Mouse (Mus musculus): ENCODE data around the gene Myo5c.
"Not testable (repeated sequence)": the region's sequence is repeated elsewhere in the genome, so short reads cannot be mapped to it uniquely, and the experiment has no call there.

The Myo5c gene

DNA sequence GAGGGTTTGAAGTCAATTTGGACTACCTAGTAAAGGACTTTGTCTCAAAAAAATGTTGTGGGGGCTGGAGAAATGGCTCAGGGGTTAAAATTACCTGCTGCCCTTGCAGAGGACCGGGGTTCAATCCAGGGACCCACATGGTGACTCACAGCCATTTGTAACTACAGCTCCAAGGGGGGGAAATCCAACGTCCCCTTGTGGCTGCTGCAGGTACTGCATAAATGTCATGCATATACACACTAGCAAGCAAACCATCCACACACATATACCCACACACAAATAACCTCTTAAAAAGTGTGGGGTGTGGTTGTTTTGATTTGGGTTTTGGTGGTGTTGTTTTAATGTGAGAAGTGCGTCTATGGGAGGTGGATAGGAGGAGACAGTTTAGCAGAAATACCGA lies 12.7 kb downstream of the Myo5c start:
- DNase-seq (ENCODE audit: low spot score) = no peak

DNA sequence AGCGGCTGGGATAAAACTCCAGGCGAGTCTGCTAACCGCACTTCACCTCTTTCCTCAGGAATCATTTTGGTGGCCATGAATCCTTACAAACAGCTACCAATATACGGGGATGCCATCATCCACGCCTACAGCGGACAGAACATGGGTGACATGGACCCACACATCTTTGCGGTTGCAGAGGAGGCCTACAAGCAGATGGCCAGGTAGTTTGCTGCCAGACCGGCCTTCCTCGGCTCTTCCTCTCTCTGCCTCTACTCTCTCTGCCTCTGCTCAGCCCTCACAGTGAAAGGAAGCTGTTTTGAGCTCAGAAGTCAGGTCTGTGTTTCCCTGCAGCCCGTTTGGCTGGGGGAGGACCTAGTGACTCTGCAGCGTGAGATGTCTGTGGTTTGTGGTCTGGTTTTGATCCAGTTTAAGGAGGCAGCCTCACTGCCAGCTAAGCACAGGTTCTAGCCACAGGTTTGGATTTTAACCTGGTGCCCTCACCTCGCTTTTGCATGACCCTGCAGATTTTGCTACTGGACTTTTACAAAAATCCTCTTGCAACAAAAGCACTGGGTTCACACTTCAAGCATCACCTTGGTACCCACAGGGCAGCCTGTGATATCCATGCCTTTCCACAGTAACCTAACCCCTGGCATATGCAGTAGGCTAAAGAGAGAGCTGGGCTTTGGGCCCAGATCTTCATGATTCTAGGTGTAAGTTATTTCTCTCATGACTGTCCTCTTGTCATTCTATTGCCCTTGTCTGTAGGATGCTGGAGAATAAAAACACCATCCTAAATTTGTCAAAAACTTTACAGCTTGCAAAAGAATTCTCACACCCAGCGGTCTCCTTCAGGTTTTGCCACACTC lies 14.5 kb downstream of the Myo5c start:
- DNase-seq (ENCODE audit: low spot score) = no peak

DNA sequence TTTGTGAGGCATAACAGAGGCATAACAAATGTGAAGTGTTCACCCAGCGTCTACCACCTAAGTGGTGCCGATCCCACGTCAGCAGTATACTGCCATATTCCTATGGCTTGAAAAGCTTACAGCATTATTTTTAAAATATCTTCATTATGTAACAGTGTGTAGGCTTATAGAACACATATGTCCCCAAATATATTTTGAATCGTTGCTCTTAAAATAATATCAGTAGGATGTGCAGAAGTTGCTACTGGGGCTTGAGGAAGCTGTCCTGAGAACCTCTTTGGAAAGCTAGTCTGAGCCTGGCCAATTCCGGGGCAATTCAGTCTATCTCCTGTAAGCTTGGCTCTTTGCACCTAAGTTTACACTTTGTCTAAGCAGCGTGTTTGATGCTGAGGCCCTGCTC lies 16.1 kb downstream of the Myo5c start:
- DNase-seq (ENCODE audit: low spot score) = no peak

DNA sequence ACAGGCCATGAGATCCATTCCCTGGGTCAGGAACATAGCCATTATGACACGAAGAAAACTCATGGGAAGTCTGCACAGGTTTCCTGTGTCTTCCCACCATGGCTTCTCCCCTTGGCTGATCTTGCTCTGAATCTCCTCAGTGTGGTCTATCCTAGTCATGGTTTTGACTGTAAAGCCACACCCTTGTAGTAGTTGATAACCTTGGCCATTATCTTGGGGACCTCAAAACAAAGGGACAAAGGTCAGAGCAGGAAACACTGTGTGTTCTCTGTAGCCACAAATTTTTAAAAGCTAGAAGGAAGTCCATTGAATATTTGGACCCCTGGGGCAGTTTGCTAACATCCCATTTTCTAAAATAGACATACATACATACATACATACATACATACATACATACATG lies 16.5 kb downstream of the Myo5c start:
- DNase-seq (ENCODE audit: low spot score) = no peak

DNA sequence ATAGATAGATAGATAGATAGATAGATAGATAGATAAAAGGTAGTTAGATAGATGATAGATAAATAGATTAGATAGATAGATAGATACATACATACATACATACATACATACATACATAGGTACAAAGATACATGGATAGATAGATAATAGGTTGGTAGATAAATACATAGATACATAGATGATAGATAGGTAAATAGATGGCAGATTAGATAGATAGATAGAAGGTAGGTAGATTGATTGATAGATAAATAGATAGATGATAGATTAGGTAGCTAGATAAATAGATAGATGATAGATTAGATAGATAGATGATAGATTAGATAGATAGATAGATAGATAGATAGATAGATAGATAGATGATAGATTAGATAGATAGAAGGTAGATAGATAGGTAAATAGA lies 17.1 kb downstream of the Myo5c start:
- no peak for DNase-seq (ENCODE audit: low spot score)

DNA sequence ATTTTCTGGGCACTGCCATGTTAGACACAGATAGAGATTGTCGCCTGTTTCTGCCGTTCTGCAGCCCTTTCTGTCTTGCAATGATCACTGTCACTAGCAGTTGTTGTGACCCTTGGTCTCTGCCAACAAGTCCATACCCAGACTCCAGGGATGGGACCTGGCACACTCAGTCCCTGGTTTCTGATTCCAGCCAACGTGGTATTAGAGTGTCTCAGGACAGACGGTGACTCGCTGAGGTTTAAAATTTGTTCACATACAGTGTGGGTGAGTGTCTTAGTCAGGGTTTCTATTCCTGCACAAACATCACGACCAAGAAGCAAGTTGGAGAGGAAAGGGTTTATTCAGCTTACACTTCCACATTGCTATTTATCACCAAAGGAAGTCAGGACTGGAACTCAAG lies 21.3 kb downstream of the Myo5c start:
- DNase-seq (ENCODE audit: low spot score) = not testable (repeated sequence)

DNA sequence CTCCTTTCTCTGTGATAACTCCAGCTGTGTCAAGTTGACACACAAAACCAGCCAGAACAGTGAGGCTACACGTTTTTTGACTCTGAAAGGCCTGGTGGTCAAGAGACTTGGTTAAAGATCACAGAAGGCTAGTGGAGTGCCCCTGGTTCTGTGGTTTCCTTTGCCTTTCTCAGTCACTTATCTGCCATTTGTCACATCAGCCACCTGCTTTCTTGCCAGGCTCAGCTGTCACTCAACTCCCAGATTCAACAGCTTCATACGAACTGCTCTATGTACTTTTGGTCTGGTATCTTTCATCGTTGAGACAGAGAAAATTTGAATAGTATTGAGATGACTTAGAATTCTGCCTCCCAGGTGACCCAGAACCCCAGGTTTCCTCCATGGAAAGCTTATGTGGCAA lies 21.9 kb downstream of the Myo5c start:
- DNase-seq (ENCODE audit: low spot score) = no peak

DNA sequence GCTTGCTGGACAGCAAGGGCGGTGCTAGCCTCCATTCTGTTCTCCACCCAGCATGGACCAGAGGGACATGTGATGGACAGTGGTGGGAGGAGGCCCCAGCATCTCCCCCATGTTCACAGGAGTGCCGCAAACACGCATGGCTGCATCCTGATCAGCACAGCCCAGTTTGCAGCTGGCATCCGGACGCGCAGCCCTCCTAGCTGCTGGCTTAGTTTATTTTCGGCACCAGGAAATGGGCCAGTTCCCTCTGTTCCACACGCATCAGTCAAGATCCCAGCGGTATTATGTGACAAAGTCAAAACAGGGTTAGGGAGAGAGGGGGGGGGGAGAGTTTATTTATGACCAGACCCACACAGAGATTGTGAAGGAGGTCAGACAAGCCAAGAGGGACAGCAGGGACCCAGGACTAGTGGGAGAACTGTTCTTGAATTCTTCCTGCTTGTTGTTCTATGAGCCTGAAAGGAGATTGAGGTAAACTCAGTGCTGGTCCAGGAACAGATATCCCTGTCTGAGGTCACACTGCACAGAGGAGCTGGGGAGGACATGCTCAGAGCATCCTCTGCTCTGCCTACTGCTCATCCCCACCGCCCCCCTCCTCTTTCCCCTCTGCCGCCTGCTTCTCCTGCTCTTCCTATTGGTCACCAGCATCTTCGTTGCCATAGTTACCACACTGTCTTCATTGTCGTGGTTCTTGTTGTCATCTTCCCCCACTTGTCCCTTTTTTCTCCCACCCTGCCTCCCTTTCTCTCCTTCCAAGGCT lies 22.6 kb downstream of the Myo5c start:
- DNase-seq (ENCODE audit: low spot score) = no peak

DNA sequence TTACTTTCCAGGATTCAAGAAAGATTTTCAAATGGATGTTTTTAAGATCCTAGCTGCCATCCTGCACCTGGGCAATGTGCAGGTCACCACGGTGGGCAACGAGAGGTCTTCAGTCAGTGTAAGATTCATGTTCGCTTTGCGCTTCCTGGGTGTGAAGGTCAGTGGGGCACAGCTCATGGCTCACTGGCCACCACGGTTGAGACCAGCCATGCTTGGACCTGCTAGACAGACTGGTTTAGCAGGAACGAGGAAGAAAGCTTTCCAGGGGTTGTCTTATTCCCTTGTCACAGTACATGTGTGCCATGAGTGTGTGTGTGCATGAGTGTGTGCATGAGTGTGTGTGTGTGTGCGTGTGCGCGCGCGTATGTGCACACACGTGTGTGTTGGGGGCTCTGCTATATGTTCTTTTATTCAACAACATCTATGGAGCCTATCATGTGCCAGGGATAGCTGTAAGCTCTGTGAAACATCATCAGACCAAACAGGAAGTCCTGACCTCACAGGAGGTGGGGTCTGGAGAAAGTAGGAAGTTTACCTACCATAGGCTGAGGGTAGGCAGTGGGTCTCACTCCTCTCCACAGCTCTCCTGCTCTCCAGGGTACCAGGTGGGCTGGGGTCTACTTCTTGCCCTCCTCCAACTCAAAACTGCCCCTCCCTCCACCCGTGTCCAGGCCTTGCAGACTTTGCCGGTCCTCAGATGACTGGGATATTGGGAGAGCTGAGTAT lies 24.2 kb downstream of the Myo5c start:
- DNase-seq (ENCODE audit: low spot score) = no peak

DNA sequence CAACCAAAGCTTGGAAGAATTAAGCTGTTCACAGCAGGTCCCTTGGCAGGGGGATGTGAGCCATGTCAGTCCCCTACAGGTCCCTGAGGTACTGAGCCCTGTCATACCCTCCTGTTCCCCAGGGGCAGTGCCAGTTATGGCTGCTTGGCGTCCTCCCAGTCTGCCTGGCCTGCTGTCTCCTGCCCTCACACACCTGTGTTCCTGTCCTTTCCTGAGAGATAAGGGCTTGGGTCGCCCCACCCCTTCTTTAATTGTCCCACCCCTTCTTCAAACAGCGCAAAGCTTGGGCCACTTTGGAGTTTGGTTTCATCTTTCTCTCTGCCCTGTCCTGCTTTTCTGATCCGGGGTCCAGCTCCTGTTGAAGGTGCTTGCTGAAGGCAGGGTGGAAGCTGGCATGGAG lies 27.0 kb downstream of the Myo5c start:
- DNase-seq (ENCODE audit: low spot score) = no peak

DNA sequence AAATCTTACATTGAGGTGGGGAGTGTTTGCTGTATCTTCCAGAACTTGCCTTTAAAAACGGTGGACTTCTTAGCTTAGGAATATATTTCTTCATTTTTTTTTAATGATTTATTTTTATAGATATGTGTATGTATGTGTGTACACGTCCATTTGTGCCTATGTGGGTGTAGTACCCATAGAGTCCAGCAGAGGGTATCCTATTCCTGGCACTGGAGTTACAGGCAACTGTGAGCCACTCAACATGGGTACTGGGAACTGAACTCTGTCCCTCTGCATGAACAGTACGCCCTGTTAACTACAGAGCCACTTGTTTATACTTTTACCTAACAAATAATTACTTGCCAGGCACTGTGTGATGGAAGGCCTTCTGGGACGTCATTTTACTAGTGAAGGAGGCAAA lies 27.8 kb downstream of the Myo5c start:
- no peak for DNase-seq (ENCODE audit: low spot score)

DNA sequence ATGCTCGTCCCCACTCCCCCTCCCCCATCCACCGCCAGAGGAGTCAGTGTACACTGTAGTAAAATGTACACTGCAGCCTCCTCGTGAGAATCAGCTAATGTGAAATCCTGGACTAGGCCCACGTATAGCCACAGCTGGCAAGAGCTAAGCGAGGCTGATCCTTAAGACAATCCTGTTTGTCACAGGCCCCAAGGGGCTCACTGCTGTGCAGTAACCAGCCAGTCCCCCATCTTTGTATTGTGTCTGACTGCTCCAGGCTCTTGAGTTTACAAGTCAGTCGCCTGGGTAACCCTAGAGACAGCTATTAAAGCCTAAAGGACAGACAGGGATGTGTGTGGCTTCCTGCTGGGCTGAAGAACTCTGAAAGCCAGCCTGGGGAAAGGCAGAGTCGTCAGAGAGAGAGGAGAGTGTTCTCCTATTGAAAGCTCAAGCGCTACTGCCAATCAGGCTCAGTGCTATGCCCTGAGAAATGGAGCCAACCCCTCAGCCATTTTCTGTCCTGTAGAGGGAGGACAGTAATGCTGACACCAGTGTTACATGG lies 29.6 kb downstream of the Myo5c start:
- no peak for DNase-seq (ENCODE audit: low spot score)

DNA sequence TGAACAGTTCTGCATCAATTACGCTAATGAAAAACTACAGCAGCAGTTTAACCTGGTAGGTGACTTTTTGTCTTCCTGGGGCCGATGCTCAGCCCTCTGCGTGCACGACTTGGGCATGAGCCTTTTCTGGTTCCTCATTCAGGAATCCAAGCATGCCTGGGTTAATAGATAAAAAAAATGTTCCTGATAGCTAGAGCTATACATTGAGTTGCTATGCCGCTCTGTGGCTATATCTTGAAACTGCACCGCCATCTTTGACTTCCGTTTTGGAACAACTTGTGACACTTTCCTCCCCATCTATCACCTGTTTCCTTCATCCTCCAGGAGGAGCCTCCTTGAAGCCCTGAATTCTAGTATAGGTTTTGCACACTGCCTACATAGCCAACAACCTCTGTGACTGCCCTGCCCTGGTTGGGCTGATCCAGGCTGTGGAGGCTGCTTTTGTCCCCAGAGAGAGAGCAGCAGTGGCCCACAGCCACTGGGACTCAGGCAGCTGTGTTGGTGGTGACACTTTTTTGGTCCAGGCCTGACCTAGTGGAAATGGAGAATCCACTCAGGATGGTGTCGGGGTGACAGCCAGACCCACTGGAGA lies 30.5 kb downstream of the Myo5c start:
- no peak for DNase-seq (ENCODE audit: low spot score)

DNA sequence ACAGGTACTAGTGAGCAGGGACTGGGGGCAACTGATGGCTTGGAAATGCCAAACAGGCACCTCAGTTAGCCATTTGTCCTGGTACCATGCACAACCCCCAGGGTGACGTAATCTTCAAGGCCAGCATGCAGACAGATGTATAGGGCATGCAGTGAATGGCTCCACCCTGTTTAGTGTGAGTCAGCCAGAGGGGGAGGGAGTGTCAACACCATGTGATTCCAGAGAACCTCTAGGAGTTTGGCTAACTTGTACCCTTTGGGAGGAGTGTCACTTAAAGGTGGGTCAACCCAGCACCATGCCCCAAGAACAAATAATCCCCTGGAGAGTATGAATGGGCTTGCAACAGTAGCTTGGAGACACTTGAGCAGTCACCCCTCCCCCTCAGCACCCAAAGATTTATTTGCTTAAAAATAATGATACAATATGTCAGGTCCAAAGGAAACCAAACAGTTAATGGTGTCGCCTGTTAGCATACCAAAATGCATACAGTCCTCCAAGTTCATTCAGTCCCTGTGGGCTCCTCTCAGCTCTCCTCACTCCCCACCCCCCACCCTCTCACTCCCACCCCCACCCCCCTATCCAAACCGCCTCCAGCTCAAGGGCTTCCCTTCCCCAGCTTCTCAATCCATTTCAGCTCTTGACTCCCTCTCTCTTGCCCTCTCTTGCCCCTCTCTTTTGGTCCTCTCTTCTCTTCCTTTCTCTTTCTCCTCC lies 32.3 kb downstream of the Myo5c start:
- DNase-seq (ENCODE audit: low spot score) = no peak

DNA sequence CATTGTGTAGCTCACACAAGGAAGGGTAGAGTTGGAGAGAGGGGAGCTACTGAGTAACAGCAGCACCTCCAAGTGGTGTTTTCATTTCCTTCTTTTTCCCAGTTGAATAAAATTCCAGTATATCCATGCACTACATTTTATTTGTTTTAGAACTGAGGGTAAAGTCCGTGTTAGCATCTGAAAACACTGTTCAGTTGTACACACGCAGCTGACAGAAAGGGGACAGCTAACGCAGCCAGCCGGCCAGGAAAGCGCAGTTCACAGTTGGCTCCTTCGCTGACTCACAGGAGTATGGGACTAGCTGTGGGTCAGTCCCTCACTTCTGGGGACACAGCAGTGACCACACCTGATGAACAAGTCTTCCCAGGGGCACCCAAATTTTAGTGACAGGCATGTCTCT lies 35.3 kb downstream of the Myo5c start:
- DNase-seq (ENCODE audit: low spot score) = no peak

DNA sequence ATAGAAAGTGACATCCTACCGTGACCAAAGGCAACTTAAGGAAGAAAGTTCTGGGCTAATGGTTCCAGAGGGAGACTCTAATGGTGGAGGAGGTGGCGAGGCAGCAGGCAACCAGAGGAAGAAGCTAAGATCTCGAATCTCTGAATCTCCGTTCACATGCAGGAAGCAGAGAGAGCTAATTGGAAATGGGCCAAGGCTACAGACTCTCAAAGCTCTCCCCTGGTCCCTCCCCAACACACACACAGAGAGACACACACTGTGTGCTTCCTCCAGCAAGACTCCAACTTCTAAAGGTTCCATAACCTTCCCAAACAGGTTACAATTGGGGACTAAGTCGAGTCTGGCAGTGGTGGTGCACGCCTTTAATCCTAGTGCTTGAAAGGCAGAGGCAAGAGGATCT lies 38.6 kb downstream of the Myo5c start:
- no peak for DNase-seq (ENCODE audit: low spot score)

DNA sequence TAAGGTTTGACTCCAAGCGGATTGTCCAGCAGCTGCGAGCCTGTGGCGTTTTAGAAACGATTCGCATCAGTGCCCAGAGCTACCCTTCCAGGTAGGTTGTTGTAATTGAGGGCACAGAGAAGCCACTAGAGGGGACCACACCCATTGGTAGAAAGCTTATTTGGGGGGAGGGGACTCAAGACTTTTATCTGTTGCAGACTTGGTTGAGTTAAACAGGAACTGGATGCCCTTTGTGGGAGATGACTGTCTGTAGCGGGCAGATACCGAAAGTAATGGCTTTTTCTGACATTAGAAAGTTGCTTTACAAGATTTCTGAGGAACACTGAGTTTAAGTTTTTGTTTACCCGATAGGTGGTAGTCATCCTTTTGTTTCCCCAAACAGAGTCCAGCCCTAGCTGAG lies 39.7 kb downstream of the Myo5c start:
- no peak for DNase-seq (ENCODE audit: low spot score)

DNA sequence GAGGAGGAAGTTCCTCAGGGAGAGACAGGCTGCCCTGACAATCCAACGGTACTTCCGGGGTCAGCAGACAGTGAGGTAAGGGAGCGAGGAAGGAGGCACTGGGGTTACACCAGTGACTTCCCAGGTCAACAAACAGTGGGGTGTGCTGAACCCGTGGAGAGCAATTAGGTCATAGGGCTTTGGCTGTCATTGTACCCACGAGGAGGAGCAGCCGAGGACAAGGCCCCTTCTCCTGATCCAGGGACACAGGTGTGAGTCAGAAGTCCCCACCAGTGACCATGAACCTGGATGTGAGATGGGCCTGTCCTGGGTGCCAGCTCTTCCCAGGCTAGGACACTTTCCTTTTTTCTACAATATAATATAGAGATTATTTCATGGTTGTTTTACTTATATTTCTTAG lies 41.8 kb downstream of the Myo5c start:
- DNase-seq (ENCODE audit: low spot score) = no peak

DNA sequence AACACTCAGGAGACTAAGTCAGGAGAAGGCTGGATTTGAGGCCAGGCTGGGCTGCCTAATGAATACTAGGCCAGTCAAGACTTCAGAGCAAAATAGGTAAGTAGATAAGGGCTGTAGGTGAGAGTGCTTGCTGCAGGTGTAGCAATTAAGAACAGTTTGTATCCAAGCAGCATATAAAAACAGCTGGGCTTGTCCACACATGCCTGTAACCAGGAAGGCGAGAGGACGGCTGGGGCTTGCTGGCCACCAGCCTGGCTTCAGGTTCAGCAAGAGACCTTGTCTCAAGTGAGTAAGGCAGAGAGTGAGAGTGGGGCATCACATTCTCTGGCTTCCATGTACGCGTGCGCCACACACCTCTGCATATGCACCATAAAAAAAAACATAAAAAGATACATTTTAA lies 42.7 kb downstream of the Myo5c start:
- no peak for DNase-seq (ENCODE audit: low spot score)

DNA sequence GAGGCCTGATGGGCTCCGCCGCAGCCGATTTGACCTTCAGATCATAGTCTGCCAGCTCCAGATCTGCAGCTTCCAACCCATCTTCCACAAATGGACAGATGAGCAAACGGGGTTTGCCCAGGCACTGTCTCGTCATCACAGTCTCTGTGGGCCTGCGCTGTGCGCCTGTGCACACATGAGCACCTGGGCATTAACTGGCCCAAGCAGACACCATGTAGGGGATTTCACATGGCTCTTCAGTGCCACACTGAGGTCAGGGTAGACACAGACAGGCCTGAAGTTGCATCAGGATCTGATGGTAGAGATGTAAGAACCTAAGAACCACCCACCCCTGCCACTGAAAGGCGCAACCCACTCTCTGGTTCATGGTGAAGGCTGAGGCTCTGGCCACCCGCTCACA lies 43.2 kb downstream of the Myo5c start:
- DNase-seq (ENCODE audit: low spot score) = no peak

DNA sequence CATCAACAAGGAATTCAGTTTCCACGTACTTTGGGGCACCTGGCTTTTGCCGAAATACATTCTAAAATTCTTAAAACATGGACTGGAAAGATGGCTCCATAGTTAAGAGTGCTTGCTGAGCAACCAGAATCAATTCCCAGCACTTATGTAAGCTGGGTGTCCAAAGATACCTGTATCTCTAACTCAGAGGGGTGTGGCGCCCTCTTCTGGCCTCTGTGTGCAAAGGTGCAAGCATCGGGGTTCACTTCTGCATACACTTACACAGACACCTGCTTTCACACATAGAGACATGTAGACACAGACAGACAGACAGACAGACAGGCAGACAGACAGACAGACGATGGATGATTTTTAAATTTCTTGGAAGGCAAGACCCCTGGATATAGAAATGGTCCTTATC lies 49.0 kb downstream of the Myo5c start:
- no peak for DNase-seq (ENCODE audit: low spot score)

DNA sequence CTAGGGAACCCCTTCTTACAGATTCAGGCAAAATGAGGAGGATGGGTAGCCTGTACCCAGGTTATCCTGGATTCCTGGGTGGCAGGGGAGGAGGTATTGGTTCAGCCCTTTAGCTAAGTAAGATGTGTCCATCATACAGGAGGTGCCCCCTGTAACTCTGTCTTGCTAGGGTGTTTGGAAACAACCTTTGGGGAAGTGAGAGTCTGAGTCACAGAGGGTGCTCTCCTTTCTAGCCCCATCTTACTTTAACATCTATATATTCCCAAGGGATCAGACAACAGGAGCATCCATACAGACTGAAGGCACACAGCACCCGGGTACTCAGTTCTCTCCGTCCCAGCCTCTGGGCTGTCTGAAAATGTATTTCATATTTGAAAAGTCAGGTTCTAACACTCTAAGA lies 50.4 kb downstream of the Myo5c start:
- DNase-seq (ENCODE audit: low spot score) = no peak

Data from ovary, adult 18-20 months (tissue).